Mouse (Mus musculus): ENCODE data around the gene Olfr738. TPM values are rescaled to one million over a fixed set of nuclear protein-coding genes. Genes with fewer than 3 reads are reported as not detected.

Gene Olfr738
- total RNA-seq (2021), result not detected
- long read RNA-seq, experiment 1, result 0 reads
- long read RNA-seq, experiment 2, result 0 reads

GRCm38 (mm10) chr14:50407268-50407667 is at the start of gene Olfr738:
Olfr738 (plus strand) TSS chr14:50407568.
- no peak for DNase-seq (ENCODE audit: low spot score in 2 of 2)
- TF ChIP-seq CTCF (conservative IDR thresholded peaks at IDR 0.05), result no peak

GRCm38 (mm10) chr14:50357593-50357992 is 49.8 kb upstream of the Olfr738 start, which contains the start of gene Tlr11:
Tlr11 (plus strand) TSS chr14:50357914.
- no peak for TF ChIP-seq CTCF (conservative IDR thresholded peaks at IDR 0.05)
- Histone ChIP-seq H3K27ac (no peak within 1 kb of the TSS), H3K4me3 (no peak within 1 kb of the TSS)
- no peak for DNase-seq (ENCODE audit: low spot score in 2 of 2)

More at GRCm38 (mm10) chr14:50407268-50407667, at the start of gene Olfr738:
- no peak within 1 kb of the TSS for H3K4me3 ChIP-seq
- no peak within 1 kb of the TSS for H3K27ac ChIP-seq

GRCm38 (mm10) chr14:50360480-50360879 is 46.9 kb upstream of the Olfr738 start:
- TF ChIP-seq CTCF (conservative IDR thresholded peaks at IDR 0.05), result no peak
- DNase-seq (ENCODE audit: low spot score in 2 of 2), result no peak

GRCm38 (mm10) chr14:50363561-50363960 is 43.8 kb upstream of the Olfr738 start:
- TF ChIP-seq CTCF (conservative IDR thresholded peaks at IDR 0.05), result no peak
- no peak overlapping the region for H3K4me3 ChIP-seq
- no peak overlapping the region for H3K27ac ChIP-seq
- DNase-seq (ENCODE audit: low spot score in 2 of 2), result no peak

More at GRCm38 (mm10) chr14:50360480-50360879, 46.9 kb upstream of the Olfr738 start:
- H3K4me3 ChIP-seq, result no peak overlapping the region
- no peak overlapping the region for H3K27ac ChIP-seq

DNA sequence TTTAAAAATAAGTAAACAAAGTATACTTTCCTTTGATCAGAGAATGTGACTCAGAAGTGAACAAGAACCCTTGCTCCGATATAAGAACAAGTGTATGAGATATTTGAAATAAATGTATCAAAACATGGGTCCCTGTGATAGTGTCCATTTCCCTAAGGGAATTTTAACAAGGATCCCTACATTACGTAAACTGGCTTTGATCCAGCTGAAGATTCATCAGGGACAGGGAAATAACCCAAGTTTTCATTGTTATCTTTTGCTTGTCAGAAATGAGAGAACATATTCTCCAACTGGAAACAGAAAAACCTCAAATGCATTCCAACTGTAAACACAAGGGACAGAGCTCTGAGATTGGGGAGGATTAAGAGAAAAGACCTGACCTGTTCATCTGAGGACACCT is 26.5 kb upstream of the Olfr738 start, which contains the start of gene Olfr736:
Gene Olfr736 (plus strand): TSS at position 301 of the 400 bp plus-strand sequence.
- DNase-seq (ENCODE audit: low spot score in 2 of 2), result no peak
- Histone ChIP-seq H3K27ac (no peak within 1 kb of the TSS), H3K4me3 (no peak within 1 kb of the TSS)
- TF ChIP-seq CTCF (conservative IDR thresholded peaks at IDR 0.05), result no peak

- no peak for DNase-seq (ENCODE audit: low spot score in 2 of 2)
- H3K27ac ChIP-seq, result no peak within 1 kb of the TSS
- no peak within 1 kb of the TSS for H3K4me3 ChIP-seq
- no peak for TF ChIP-seq CTCF (conservative IDR thresholded peaks at IDR 0.05)
These were observed 11.0 kb downstream of the Olfr738 start, which contains the start of gene Olfr739 for GRCm38 (mm10) chr14:50418326-50418725. Olfr739 (plus strand) TSS chr14:50418626.

- H3K27ac ChIP-seq, result no peak within 1 kb of the TSS
- no peak for DNase-seq (ENCODE audit: low spot score in 2 of 2)
- TF ChIP-seq CTCF (conservative IDR thresholded peaks at IDR 0.05), result no peak
- no peak within 1 kb of the TSS for H3K4me3 ChIP-seq
These were observed 37.9 kb downstream of the Olfr738 start, which contains the start of gene Olfr740 for GRCm38 (mm10) chr14:50445245-50445644. Olfr740 (plus strand) TSS chr14:50445545.

Other genes starting within 250 kb of the Olfr738 start
- not detected for gene Olfr730, start 219.4 kb upstream of the Olfr738 start, total RNA-seq (2021)
- not detected for gene Olfr731, start 165.7 kb upstream of the Olfr738 start, total RNA-seq (2021)
- not detected for gene Olfr732, start 123.4 kb upstream of the Olfr738 start, total RNA-seq (2021)
- gene Olfr733, start 106.0 kb upstream of the Olfr738 start, total RNA-seq (2021), result not detected
- not detected for gene Olfr734, start 80.8 kb upstream of the Olfr738 start, total RNA-seq (2021)
- not detected for gene Olfr735, start 58.7 kb upstream of the Olfr738 start, total RNA-seq (2021)
- gene Tlr11, start 49.7 kb upstream of the Olfr738 start, total RNA-seq (2021), result not detected
- not detected for gene Olfr736, start 26.4 kb upstream of the Olfr738 start, total RNA-seq (2021)
- gene Olfr739, start 11.1 kb downstream of the Olfr738 start, total RNA-seq (2021), result not detected
- gene Olfr740, start 38.0 kb downstream of the Olfr738 start, total RNA-seq (2021), result not detected
- not detected for gene Olfr741, start 65.2 kb downstream of the Olfr738 start, total RNA-seq (2021)
- not detected for gene Olfr742, start 96.0 kb downstream of the Olfr738 start, total RNA-seq (2021)
- gene Olfr743, start 114.3 kb downstream of the Olfr738 start, total RNA-seq (2021), result not detected
- gene Olfr744, start 207.3 kb downstream of the Olfr738 start, total RNA-seq (2021), result not detected
- gene Olfr745, start 231.8 kb downstream of the Olfr738 start, total RNA-seq (2021), result not detected
- gene Olfr746, start 239.5 kb downstream of the Olfr738 start, total RNA-seq (2021), result not detected